Mouse (Mus musculus): ENCODE measurements around the gene 9630041A04Rik. TPM values are rescaled to one million over a fixed set of nuclear protein-coding genes. Genes with fewer than 3 reads are reported as not detected.

Gene 9630041A04Rik
- polyA plus RNA-seq, 1 experiment = not detected

GRCm38 (mm10) chr9:101954529-101954928 is 92.9 kb downstream of the 9630041A04Rik start:
- no peaks in the 10 kb centered on the region for H3K27me3 ChIP-seq (ENCODE audit: control insufficient read depth, insufficient read depth, low read length)
- WGBS = 91% methylated on average over 4 of the region's 4 CpGs

GRCm38 (mm10) chr9:101956228-101956627 is 94.6 kb downstream of the 9630041A04Rik start:
- 39% methylated on average over 4 of the region's 4 CpGs for WGBS
- Histone ChIP-seq H3K36me3 (ENCODE audit: control insufficient read depth, insufficient read depth, low read length) (no peaks in the 10 kb centered on the region), H3K27me3 (ENCODE audit: control insufficient read depth, insufficient read depth, low read length) (no peaks in the 10 kb centered on the region), H3K27ac (ENCODE audit: insufficient read depth, low read length) (no peak overlapping the region), H3K4me1 (ENCODE audit: control insufficient read depth, insufficient read depth, insufficient read length) (no peaks in the 10 kb centered on the region), H3K4me3 (ENCODE audit: extremely low read depth, insufficient read depth, insufficient read length) (no peak overlapping the region)
- DNase-seq (ENCODE audit: low read depth in 1 of 2, low spot score in 2 of 2) = no peak
- TF ChIP-seq CTCF (IDR thresholded peaks at IDR 0.05; ENCODE audit: extremely low read depth, insufficient read depth, insufficient read length, insufficient replicate concordance) (no peak), POLR2A (IDR thresholded peaks at IDR 0.05; ENCODE audit: low read depth, low read length) (no peak)

More at GRCm38 (mm10) chr9:101954529-101954928, 92.9 kb downstream of the 9630041A04Rik start:
- Histone ChIP-seq H3K4me3 (ENCODE audit: extremely low read depth, insufficient read depth, insufficient read length) (no peak overlapping the region), H3K36me3 (ENCODE audit: control insufficient read depth, insufficient read depth, low read length) (no peaks in the 10 kb centered on the region), H3K27ac (ENCODE audit: insufficient read depth, low read length) (no peak overlapping the region), H3K4me1 (ENCODE audit: control insufficient read depth, insufficient read depth, insufficient read length) (no peaks in the 10 kb centered on the region)
- TF ChIP-seq POLR2A (IDR thresholded peaks at IDR 0.05; ENCODE audit: low read depth, low read length) (no peak), CTCF (IDR thresholded peaks at IDR 0.05; ENCODE audit: extremely low read depth, insufficient read depth, insufficient read length, insufficient replicate concordance) (no peak)
- no peak for DNase-seq (ENCODE audit: low read depth in 1 of 2, low spot score in 2 of 2)

GRCm38 (mm10) chr9:101971806-101972205 is 110.2 kb downstream of the 9630041A04Rik start:
- 17% methylated on average over 6 of the region's 6 CpGs for WGBS
- TF ChIP-seq CTCF (IDR thresholded peaks at IDR 0.05; ENCODE audit: extremely low read depth, insufficient read depth, insufficient read length, insufficient replicate concordance) = no peak
- no peak for TF ChIP-seq POLR2A (IDR thresholded peaks at IDR 0.05; ENCODE audit: low read depth, low read length)
- peaks cover 3% of the 10 kb centered on the region; the same call in 1 of the 2 replicates for H3K4me1 ChIP-seq (ENCODE audit: control insufficient read depth, insufficient read depth, insufficient read length)

GRCm38 (mm10) chr9:101972314-101972713 is 110.7 kb downstream of the 9630041A04Rik start:
- no peak overlapping the region for H3K4me3 ChIP-seq (ENCODE audit: extremely low read depth, insufficient read depth, insufficient read length)
- H3K27me3 ChIP-seq (ENCODE audit: control insufficient read depth, insufficient read depth, low read length) = no peaks in the 10 kb centered on the region
- H3K4me1 ChIP-seq (ENCODE audit: control insufficient read depth, insufficient read depth, insufficient read length) = peaks cover 3% of the 10 kb centered on the region; the same call in 1 of the 2 replicates
- TF ChIP-seq POLR2A (IDR thresholded peaks at IDR 0.05; ENCODE audit: low read depth, low read length) = no peak
- TF ChIP-seq CTCF (IDR thresholded peaks at IDR 0.05; ENCODE audit: extremely low read depth, insufficient read depth, insufficient read length, insufficient replicate concordance) = no peak
- no peak overlapping the region for H3K27ac ChIP-seq (ENCODE audit: insufficient read depth, low read length)
- no peak for DNase-seq (ENCODE audit: low read depth in 1 of 2, low spot score in 2 of 2)
- WGBS = 11% methylated on average over 8 of the region's 8 CpGs
- no peaks in the 10 kb centered on the region for H3K36me3 ChIP-seq (ENCODE audit: control insufficient read depth, insufficient read depth, low read length)

More at GRCm38 (mm10) chr9:101971806-101972205, 110.2 kb downstream of the 9630041A04Rik start:
- H3K36me3 ChIP-seq (ENCODE audit: control insufficient read depth, insufficient read depth, low read length) = no peaks in the 10 kb centered on the region
- H3K4me3 ChIP-seq (ENCODE audit: extremely low read depth, insufficient read depth, insufficient read length) = no peak overlapping the region
- DNase-seq (ENCODE audit: low read depth in 1 of 2, low spot score in 2 of 2) = no peak
- no peak overlapping the region for H3K27ac ChIP-seq (ENCODE audit: insufficient read depth, low read length)
- no peaks in the 10 kb centered on the region for H3K27me3 ChIP-seq (ENCODE audit: control insufficient read depth, insufficient read depth, low read length)

- WGBS = 93% methylated on average over 4 of the region's 4 CpGs
- DNase-seq (ENCODE audit: low read depth in 1 of 2, low spot score in 2 of 2) = no peak
- Histone ChIP-seq H3K27ac (ENCODE audit: insufficient read depth, low read length) (no peak overlapping the region), H3K4me3 (ENCODE audit: extremely low read depth, insufficient read depth, insufficient read length) (no peak overlapping the region), H3K27me3 (ENCODE audit: control insufficient read depth, insufficient read depth, low read length) (no peaks in the 10 kb centered on the region), H3K4me1 (ENCODE audit: control insufficient read depth, insufficient read depth, insufficient read length) (peaks cover 3% of the 10 kb centered on the region; the same call in 1 of the 2 replicates), H3K36me3 (ENCODE audit: control insufficient read depth, insufficient read depth, low read length) (no peaks in the 10 kb centered on the region)
- TF ChIP-seq POLR2A (IDR thresholded peaks at IDR 0.05; ENCODE audit: low read depth, low read length) = no peak
- no peak for TF ChIP-seq CTCF (IDR thresholded peaks at IDR 0.05; ENCODE audit: extremely low read depth, insufficient read depth, insufficient read length, insufficient replicate concordance)
These were observed 115.3 kb downstream of the 9630041A04Rik start for GRCm38 (mm10) chr9:101976884-101977465.

- WGBS = 88% methylated on average over 2 of the region's 2 CpGs
- no peak overlapping the region for H3K4me3 ChIP-seq (ENCODE audit: extremely low read depth, insufficient read depth, insufficient read length)
- TF ChIP-seq CTCF (IDR thresholded peaks at IDR 0.05; ENCODE audit: extremely low read depth, insufficient read depth, insufficient read length, insufficient replicate concordance) (no peak), POLR2A (IDR thresholded peaks at IDR 0.05; ENCODE audit: low read depth, low read length) (no peak)
- no peaks in the 10 kb centered on the region for H3K27me3 ChIP-seq (ENCODE audit: control insufficient read depth, insufficient read depth, low read length)
- no peaks in the 10 kb centered on the region for H3K4me1 ChIP-seq (ENCODE audit: control insufficient read depth, insufficient read depth, insufficient read length)
- no peak overlapping the region for H3K27ac ChIP-seq (ENCODE audit: insufficient read depth, low read length)
- no peaks in the 10 kb centered on the region for H3K36me3 ChIP-seq (ENCODE audit: control insufficient read depth, insufficient read depth, low read length)
- DNase-seq (ENCODE audit: low read depth in 1 of 2, low spot score in 2 of 2) = no peak
These were observed 119.5 kb downstream of the 9630041A04Rik start for GRCm38 (mm10) chr9:101981161-101981560.

- no peak overlapping the region for H3K4me3 ChIP-seq (ENCODE audit: extremely low read depth, insufficient read depth, insufficient read length)
- DNase-seq (ENCODE audit: low read depth in 1 of 2, low spot score in 2 of 2) = no peak
- H3K36me3 ChIP-seq (ENCODE audit: control insufficient read depth, insufficient read depth, low read length) = no peaks in the 10 kb centered on the region
- 86% methylated on average over 7 of the region's 7 CpGs for WGBS
- TF ChIP-seq CTCF (IDR thresholded peaks at IDR 0.05; ENCODE audit: extremely low read depth, insufficient read depth, insufficient read length, insufficient replicate concordance) = no peak
- no peaks in the 10 kb centered on the region for H3K27me3 ChIP-seq (ENCODE audit: control insufficient read depth, insufficient read depth, low read length)
- no peaks in the 10 kb centered on the region for H3K4me1 ChIP-seq (ENCODE audit: control insufficient read depth, insufficient read depth, insufficient read length)
- no peak overlapping the region for H3K27ac ChIP-seq (ENCODE audit: insufficient read depth, low read length)
These were observed 120.7 kb downstream of the 9630041A04Rik start for GRCm38 (mm10) chr9:101982378-101982777.
